Mouse (Mus musculus) T-helper 2 cell (primary cell): ENCODE measurements at regions not wholly inside any gene's neighbourhood (a gene's known extent, or its start where the extent isn't known, plus 50 kb on each side); places are given as distances from the start of the nearest gene placed in this dataset.

Source experiments
- in situ Hi-C: fragments of 300-600 bp; cut with MboI, MseI; formaldehyde crosslinking; loops from one replicate; pipeline ENCODE4 v1.15.1; 2025; ENCODE audit warnings: high pct_unique_total_duplicates

DNA sequence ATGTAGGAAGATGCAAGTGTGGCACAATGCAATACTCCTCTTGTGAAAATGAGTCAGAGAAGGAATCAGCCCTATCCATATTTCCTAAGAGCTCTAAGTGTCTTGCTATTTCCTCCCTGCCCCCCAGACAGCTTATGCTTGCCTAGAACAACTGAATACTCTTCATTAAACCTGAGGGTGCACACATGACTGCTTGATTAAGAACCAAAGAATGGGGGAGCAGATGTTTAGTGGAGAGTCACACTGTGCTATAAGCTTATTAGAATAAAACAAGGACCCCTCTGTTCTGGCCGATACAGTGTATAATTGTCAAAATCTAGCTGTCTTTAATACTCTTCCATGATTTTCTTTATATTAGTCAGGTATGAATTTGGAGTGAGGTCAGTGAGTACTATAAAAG, 458.8 kb upstream of the Mon1b start:
- in situ Hi-C loops = no loop called here

DNA sequence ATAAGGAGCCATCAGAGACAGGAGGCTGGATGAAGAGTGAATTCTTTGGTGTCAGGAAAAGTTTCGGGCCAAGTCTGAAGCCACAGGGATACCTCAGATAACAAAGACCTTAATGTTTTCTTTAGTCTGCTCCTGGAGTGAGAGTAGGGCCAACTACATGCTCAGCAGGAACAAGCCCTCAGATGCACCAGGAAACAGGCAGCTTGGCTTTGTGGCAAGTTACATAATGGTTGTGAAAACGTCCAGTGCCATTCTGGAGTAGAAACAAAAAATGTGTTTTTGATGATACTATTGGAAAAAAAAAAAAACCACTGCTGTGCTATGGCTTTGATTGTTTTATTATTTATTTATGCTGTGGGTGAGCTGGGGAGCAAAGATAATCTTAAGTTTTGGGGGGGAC, 452.2 kb upstream of the Mon1b start:
- in situ Hi-C loops = no loop called here

DNA sequence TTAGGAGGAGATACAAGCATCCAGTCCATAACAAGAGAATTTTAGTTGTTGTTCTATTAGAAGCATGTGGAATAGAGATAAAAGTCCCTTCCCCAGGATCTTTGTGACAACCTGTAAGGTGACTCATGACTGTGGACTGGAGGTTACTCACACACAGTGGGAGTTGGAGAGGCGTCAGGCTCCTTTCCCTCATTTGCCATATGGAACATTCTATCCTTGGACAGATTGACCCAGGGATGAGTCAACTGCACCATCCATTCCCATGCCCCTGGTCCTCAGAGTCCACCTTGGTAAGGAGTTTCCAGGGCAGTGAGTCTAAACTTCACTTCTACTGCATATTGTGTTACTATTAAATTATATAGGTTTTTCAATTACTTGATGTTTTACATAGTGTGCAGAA, 444.9 kb upstream of the Mon1b start:
- in situ Hi-C loops = loop anchor here (10.0 kb wide), 1 partner anchor 176 kb away; no protein-coding TSS in a partner anchor

DNA sequence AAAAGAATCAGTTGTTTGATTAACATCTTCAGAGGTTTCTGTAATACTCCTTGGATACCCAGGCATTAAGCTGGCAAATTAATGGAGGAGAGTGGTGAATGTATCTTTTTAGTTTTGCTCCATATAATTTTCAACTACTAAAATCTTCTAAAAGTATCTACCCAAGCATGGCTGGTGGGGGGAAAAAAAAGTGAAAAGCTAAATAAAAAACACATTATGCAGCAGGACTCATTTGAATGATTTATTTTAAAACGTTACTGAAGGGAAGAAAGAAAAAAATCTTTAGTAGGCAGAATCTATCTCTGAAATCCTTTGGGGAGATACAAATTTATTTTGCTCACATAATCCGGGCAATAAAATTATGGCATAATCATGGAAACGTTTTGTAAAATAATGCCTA, 443.9 kb upstream of the Mon1b start:
- in situ Hi-C loops = loop anchor here (10.0 kb wide), 1 partner anchor 177 kb away; no protein-coding TSS in a partner anchor
